Comparison of ENCODE assay signal across 35 mouse cellular contexts in genomic region chr7:79765991-79766390, GRCm38 (mm10). TPM values are rescaled to one million over a fixed set of nuclear protein-coding genes. Genes with fewer than 3 reads are reported as not detected.
A peak's percentile ranks its signal among the peaks of the same experiment; 100 is the strongest.
DNase-seq lines count a peak whose midpoint lies in the region; ATAC-seq and TF ChIP-seq lines count a peak whose summit lies in the region.
"Had no signal": no experiment of that assay in that cellular context is flagged by ENCODE, and none has a peak within 500 bp of the region (broad histone marks: within the 10 kb centered on the region; RNA-seq: fewer than 3 reads in every experiment).

No protein-coding gene starts in this region.

- no peak for TF ChIP-seq POLR2A in heart, adult 2 months (IDR thresholded peaks at IDR 0.05; ENCODE audit: insufficient read depth, low read depth, low read length)
- no peak for TF ChIP-seq POLR2A in MEL (IDR thresholded peaks at IDR 0.05; ENCODE audit: control insufficient read depth in 1 of 2, insufficient read depth in 1 of 2, low read depth in 1 of 2, low read length in 2 of 2, poor library complexity in 1 of 2)

- DNase-seq in heart, adult 2 months = no peak
- DNase-seq in heart, adult 9 months (ENCODE audit: low spot score in 2 of 2) = no peak
- no peak for DNase-seq in liver, postnatal 0 days
- no peak for DNase-seq in liver
- DNase-seq in 3T3-L1 (ENCODE audit: low read depth, low spot score) = peak; percentile 16
- peak; percentile 37 for DNase-seq in MEL (ENCODE audit: low read depth, low spot score)
- DNase-seq in thymus, postnatal 36 days = no peak
- DNase-seq: adrenal gland, adult 8-10 months; B cell, adult 2 months; cerebellum, adult 8-10 months; cerebellum, postnatal 36 days; gastrocnemius, postnatal 25 days; heart, adult 11 months; heart, postnatal 10 days; kidney, adult 9 months; kidney, postnatal 14 days; lung, adult 2 months; lung, postnatal 36 days; right cerebral cortex, postnatal 25 days; thymus, postnatal 14 days had no signal

- TF ChIP-seq CTCF in heart, adult 2 months (IDR thresholded peaks at IDR 0.05) = peak; percentile 30
- peak; percentile 15; the same call in 1 of the 2 replicates for TF ChIP-seq CTCF in liver, postnatal 0 days (IDR thresholded peaks at IDR 0.05; ENCODE audit: low read depth)
- TF ChIP-seq CTCF in MEL (IDR thresholded peaks at IDR 0.05 in 2 of 3, conservative IDR thresholded peaks at IDR 0.05 in 1 of 3; ENCODE audit: control insufficient read depth in 1 of 3, insufficient read depth in 1 of 3, low read depth in 2 of 3, low read length in 3 of 3, poor library complexity in 1 of 3, severe bottlenecking in 1 of 3) = peak; percentile 19 to 61 (median 29); a peak in 5 of 6 replicates

- H3K79me2 ChIP-seq in heart, adult 2 months (replicated peaks; ENCODE audit: control insufficient read depth, insufficient read depth, low read length) = no peaks in the 10 kb centered on the region
- no peaks in the 10 kb centered on the region for H3K79me2 ChIP-seq in MEL (ENCODE audit: control insufficient read depth, insufficient read depth, low read length, poor library complexity)

- TF ChIP-seq RAD21 in MEL (IDR thresholded peaks at IDR 0.05; ENCODE audit: low read depth, low read length) = peak; percentile 27

- H3K36me3 ChIP-seq in heart, adult 2 months (ENCODE audit: control insufficient read depth, insufficient read depth, low read length) = no peaks in the 10 kb centered on the region
- H3K36me3 ChIP-seq in liver, postnatal 0 days (replicated peaks; ENCODE audit: insufficient read depth, low read length) = no peaks in the 10 kb centered on the region
- peaks cover 0 to 9% of the 10 kb centered on the region in 2 experiments; a peak in 2 of 4 replicates for H3K36me3 ChIP-seq in MEL (ENCODE audit: control insufficient read depth in 1 of 2, insufficient read depth in 2 of 2, low read length in 2 of 2)
- H3K36me3 ChIP-seq: heart, embryonic 13.5 days; hindbrain, embryonic 15.5 days; limb, embryonic 13.5 days; liver, embryonic 12.5 days; midbrain, embryonic 12.5 days; stomach, embryonic 15.5 days had no signal

- 55% methylated on average over 1 of the region's 1 CpGs for WGBS in heart, adult 2 months
- WGBS in liver, postnatal 0 days (ENCODE audit: insufficient replicate concordance) = 32% methylated on average over 1 of the region's 1 CpGs

- intact Hi-C loops in heart, adult 2 months (cut with DNase I) = no loop called here

- no peaks in the 10 kb centered on the region for H3K27me3 ChIP-seq in heart, adult 2 months (ENCODE audit: control insufficient read depth, insufficient read depth, low read length)
- H3K27me3 ChIP-seq in liver, postnatal 0 days (ENCODE audit: insufficient read depth, low read length) = no peaks in the 10 kb centered on the region
- peaks cover 0 to 3% of the 10 kb centered on the region in 2 experiments; a peak in 2 of 4 replicates for H3K27me3 ChIP-seq in MEL (ENCODE audit: control insufficient read depth in 1 of 2, insufficient read depth in 2 of 2, low read length in 2 of 2)
- H3K27me3 ChIP-seq: forebrain, embryonic 13.5 days; heart, embryonic 13.5 days; hindbrain, embryonic 15.5 days; limb, embryonic 13.5 days; liver, embryonic 12.5 days; midbrain, embryonic 12.5 days; stomach, embryonic 15.5 days had no signal

- no peak overlapping the region for H3K4me3 ChIP-seq in heart, adult 2 months
- H3K4me3 ChIP-seq in liver, postnatal 0 days (ENCODE audit: low read depth, low read length) = no peak overlapping the region
- H3K4me3 ChIP-seq in MEL (ENCODE audit: control insufficient read depth in 1 of 2, insufficient read depth in 1 of 2, low read depth in 2 of 2, low read length in 2 of 2) = no peak overlapping the region
- H3K4me3 ChIP-seq: forebrain, embryonic 13.5 days; heart, embryonic 13.5 days; hindbrain, embryonic 15.5 days; left cerebral cortex, adult 2 months; limb, embryonic 13.5 days; liver, embryonic 12.5 days; midbrain, embryonic 12.5 days; stomach, embryonic 15.5 days had no signal

- ATAC-seq in liver, postnatal 0 days = no peak
- ATAC-seq: forebrain, embryonic 13.5 days; liver, embryonic 12.5 days had no signal

- no peak overlapping the region for H3K27ac ChIP-seq in heart, adult 2 months
- H3K27ac ChIP-seq in liver, postnatal 0 days (ENCODE audit: low read depth) = no peak overlapping the region
- no peak overlapping the region for H3K27ac ChIP-seq in MEL (ENCODE audit: control insufficient read depth, low read depth, low read length)
- H3K27ac ChIP-seq: forebrain, embryonic 13.5 days; heart, embryonic 13.5 days; hindbrain, embryonic 15.5 days; left cerebral cortex, adult 2 months; limb, embryonic 13.5 days; liver, embryonic 12.5 days; midbrain, embryonic 12.5 days; stomach, embryonic 15.5 days had no signal

- TF ChIP-seq EP300 in heart, adult 2 months (IDR thresholded peaks at IDR 0.05; ENCODE audit: insufficient read depth, low read depth, low read length) = no peak
- TF ChIP-seq EP300 in liver, postnatal 0 days (IDR thresholded peaks at IDR 0.05; ENCODE audit: low read depth) = no peak
- TF ChIP-seq EP300 in MEL (IDR thresholded peaks at IDR 0.05; ENCODE audit: low read depth in 1 of 2, low read length in 2 of 2) = no peak

- H3K9ac ChIP-seq in heart, adult 2 months (ENCODE audit: low read depth, low read length) = no peak overlapping the region
- no peak overlapping the region for H3K9ac ChIP-seq in liver, postnatal 0 days (replicated peaks)
- H3K9ac ChIP-seq in MEL (ENCODE audit: control insufficient read depth, low read depth, low read length, poor library complexity, severe bottlenecking) = no peak overlapping the region
- H3K9ac ChIP-seq: forebrain, embryonic 13.5 days; heart, embryonic 13.5 days; hindbrain, embryonic 15.5 days; limb, embryonic 13.5 days; liver, embryonic 12.5 days; midbrain, embryonic 12.5 days; stomach, embryonic 15.5 days had no signal

- H3K4me1 ChIP-seq in heart, adult 2 months (ENCODE audit: control insufficient read depth, insufficient read depth, low read length) = no peaks in the 10 kb centered on the region
- no peaks in the 10 kb centered on the region for H3K4me1 ChIP-seq in liver, postnatal 0 days (ENCODE audit: insufficient read depth)
- H3K4me1 ChIP-seq in MEL (ENCODE audit: control insufficient read depth in 1 of 2, insufficient read depth in 2 of 2, low read length in 2 of 2) = peaks cover 1 to 12% of the 10 kb centered on the region in 2 experiments
- H3K4me1 ChIP-seq: forebrain, embryonic 13.5 days; hindbrain, embryonic 15.5 days; limb, embryonic 13.5 days; liver, embryonic 12.5 days; midbrain, embryonic 12.5 days; stomach, embryonic 15.5 days had no signal

- H3K9me3 ChIP-seq in liver, postnatal 0 days (ENCODE audit: low read length) = no peaks in the 10 kb centered on the region
- H3K9me3 ChIP-seq in MEL (replicated peaks; ENCODE audit: insufficient read depth, low read length) = no peaks in the 10 kb centered on the region
- H3K9me3 ChIP-seq: forebrain, embryonic 13.5 days; heart, embryonic 13.5 days; hindbrain, embryonic 15.5 days; limb, embryonic 13.5 days; liver, embryonic 12.5 days; midbrain, embryonic 12.5 days; stomach, embryonic 15.5 days had no signal

- H3K4me2 ChIP-seq in liver, postnatal 0 days (ENCODE audit: low read depth, low read length) = no peak overlapping the region
- H3K4me2 ChIP-seq: forebrain, embryonic 13.5 days; heart, embryonic 13.5 days; hindbrain, embryonic 15.5 days; limb, embryonic 13.5 days; liver, embryonic 12.5 days; midbrain, embryonic 12.5 days; stomach, embryonic 15.5 days had no signal

TF ChIP-seq in MEL, 35 proteins besides CTCF, POLR2A, EP300 and RAD21:
- peak; percentile 53 for TF ChIP-seq SMC3 (IDR thresholded peaks at IDR 0.05; ENCODE audit: low read depth, low read length)
- TF ChIP-seq MYC (IDR thresholded peaks at IDR 0.05; ENCODE audit: low read depth, low read length) = peak; percentile 49; the same call in 1 of the 2 replicates
- TF ChIP-seq POLR2AphosphoS2 (IDR thresholded peaks at IDR 0.05; ENCODE audit: low read length) = no peak

RNA-seq across cellular contexts. Expression of gene Wdr93, which starts 23.0 kb away (rescaled TPM):
- total RNA-seq in heart, adult 2 months (2021) = under 1 TPM in 1 of 2 experiments, not detected in 1; 0.10 TPM
- 0.20 and 0.31 TPM in 2 replicates for polyA plus RNA-seq in heart, adult 2 months (2012; rRNA removed)
- 0.11 and 0.19 TPM in 2 replicates for polyA plus RNA-seq in liver, postnatal 0 days (2015; fragmentation: Nextera tagmentation; extraction: Ambion mirVana)
- 0.16 and 0.23 TPM in 2 replicates for total RNA-seq in MEL (2012; rRNA removed)
- polyA plus RNA-seq in MEL (2012; ENCODE audit: insufficient read depth in 1 of 2, insufficient read length in 2 of 2, low read depth in 1 of 2, low replicate concordance in 2 of 2, missing spikeins in 1 of 2) = under 1 TPM in 1 of 2 experiments, not detected in 1; 0.40 TPM
- total RNA-seq: gastrocnemius, postnatal 25 days; hematopoietic stem cell, adult 5-6 weeks; megakaryocyte, adult 5-6 weeks; neutrophil, adult 5-6 weeks had no signal

RNA-seq across cellular contexts. Expression of gene Pex11a, which starts 23.1 kb away (rescaled TPM):
- 10 to 100 TPM; 18.1 to 19.0 TPM for total RNA-seq in heart, adult 2 months (2021)
- polyA plus RNA-seq in heart, adult 2 months (2012; rRNA removed) = 16.4 and 21.9 TPM in 2 replicates
- polyA plus RNA-seq in liver, postnatal 0 days (2015; fragmentation: Nextera tagmentation; extraction: Ambion mirVana) = 13.5 and 16.1 TPM in 2 replicates
- total RNA-seq in MEL (2012; rRNA removed) = 3.4 and 3.9 TPM in 2 replicates
- 1 to 10 TPM in 1 of 2 experiments, not detected in 1; 8.7 TPM for polyA plus RNA-seq in MEL (2012; ENCODE audit: insufficient read depth in 1 of 2, insufficient read length in 2 of 2, low read depth in 1 of 2, low replicate concordance in 2 of 2, missing spikeins in 1 of 2)
- total RNA-seq: neutrophil, adult 5-6 weeks had no signal

RNA-seq across cellular contexts. Expression of gene Mesp1, which starts 27.6 kb away (rescaled TPM):
- not detected for total RNA-seq in heart, adult 2 months (2021)
- not detected in 2 replicates for polyA plus RNA-seq in heart, adult 2 months (2012; rRNA removed)
- polyA plus RNA-seq in liver, postnatal 0 days (2015; fragmentation: Nextera tagmentation; extraction: Ambion mirVana) = not detected in 2 replicates
- total RNA-seq in MEL (2012; rRNA removed) = not detected in 2 replicates
- polyA plus RNA-seq in MEL (2012; ENCODE audit: insufficient read depth in 1 of 2, insufficient read length in 2 of 2, low read depth in 1 of 2, low replicate concordance in 2 of 2, missing spikeins in 1 of 2) = not detected
- total RNA-seq: adrenal gland, adult 8-10 months; gastrocnemius, postnatal 25 days; heart, postnatal 10 days; hematopoietic stem cell, adult 5-6 weeks; left cerebral cortex, postnatal 36 days; megakaryocyte, adult 5-6 weeks; neutrophil, adult 5-6 weeks had no signal
- polyA plus RNA-seq: forebrain, embryonic 13.5 days; limb, embryonic 13.5 days; liver, embryonic 12.5 days; midbrain, embryonic 12.5 days; neural tube, embryonic 11.5 days had no signal

RNA-seq across cellular contexts. Expression of gene Plin1, which starts 33.3 kb away (rescaled TPM):
- total RNA-seq in heart, adult 2 months (2021) = 10 to 100 TPM in 1 of 2 experiments, 1 to 10 TPM in 1; 6.8 to 10.4 TPM
- polyA plus RNA-seq in heart, adult 2 months (2012; rRNA removed) = 30.5 and 55.2 TPM in 2 replicates
- not detected in 2 replicates for polyA plus RNA-seq in liver, postnatal 0 days (2015; fragmentation: Nextera tagmentation; extraction: Ambion mirVana)
- 0.10 and 0.19 TPM in 2 replicates for total RNA-seq in MEL (2012; rRNA removed)
- under 1 TPM in 1 of 2 experiments, not detected in 1; 0.08 TPM for polyA plus RNA-seq in MEL (2012; ENCODE audit: insufficient read depth in 1 of 2, insufficient read length in 2 of 2, low read depth in 1 of 2, low replicate concordance in 2 of 2, missing spikeins in 1 of 2)
- total RNA-seq: hematopoietic stem cell, adult 5-6 weeks; left cerebral cortex, adult 2 months; left cerebral cortex, postnatal 36 days; megakaryocyte, adult 5-6 weeks; neutrophil, adult 5-6 weeks had no signal
- polyA plus RNA-seq: embryonic facial prominence, embryonic 11.5 days; heart, embryonic 13.5 days; intestine, embryonic 14.5 days; limb, embryonic 13.5 days; liver, embryonic 12.5 days; midbrain, embryonic 12.5 days; neural tube, embryonic 11.5 days; stomach, embryonic 15.5 days had no signal

RNA-seq across cellular contexts. Expression of gene Mesp2, which starts 44.5 kb away (rescaled TPM):
- under 1 TPM in 1 of 2 experiments, not detected in 1; 0.13 TPM for total RNA-seq in heart, adult 2 months (2021)
- polyA plus RNA-seq in heart, adult 2 months (2012; rRNA removed) = 0.06 and 0.12 TPM in 2 replicates
- 0.07 TPM in 1 of 2 replicates, not detected in the other for polyA plus RNA-seq in liver, postnatal 0 days (2015; fragmentation: Nextera tagmentation; extraction: Ambion mirVana)
- not detected in 2 replicates for total RNA-seq in MEL (2012; rRNA removed)
- not detected for polyA plus RNA-seq in MEL (2012; ENCODE audit: insufficient read depth in 1 of 2, insufficient read length in 2 of 2, low read depth in 1 of 2, low replicate concordance in 2 of 2, missing spikeins in 1 of 2)
- total RNA-seq: gastrocnemius, postnatal 25 days; hematopoietic stem cell, adult 5-6 weeks; neutrophil, adult 5-6 weeks had no signal
- polyA plus RNA-seq: embryonic facial prominence, embryonic 11.5 days had no signal

Comparison
In these comparisons a context has a peak if more than half of its experiments do, and no peak if none do; other contexts are left out.
1. DNase-seq: peak in 3T3-L1 (single experiment) and MEL (single experiment); none in heart, adult 2 months (0 of 2), heart, adult 9 months (0 of 2), liver, postnatal 0 days (single experiment), liver (single experiment) and thymus, postnatal 36 days (0 of 2).
2. Peak in every context shown above with its lines, with median percentiles within 50 percentile points of each other: CTCF ChIP-seq.